Mouse (Mus musculus): ENCODE results near the gene Epha8. TPM values are rescaled to one million over a fixed set of nuclear protein-coding genes. Genes with fewer than 3 reads are reported as not detected.
A peak's percentile ranks its signal among the peaks of the same experiment; 100 is the strongest.

Epha8 gene
- polyA plus RNA-seq, 1 experiment from 2014 or later, result 0.63 TPM

DNA sequence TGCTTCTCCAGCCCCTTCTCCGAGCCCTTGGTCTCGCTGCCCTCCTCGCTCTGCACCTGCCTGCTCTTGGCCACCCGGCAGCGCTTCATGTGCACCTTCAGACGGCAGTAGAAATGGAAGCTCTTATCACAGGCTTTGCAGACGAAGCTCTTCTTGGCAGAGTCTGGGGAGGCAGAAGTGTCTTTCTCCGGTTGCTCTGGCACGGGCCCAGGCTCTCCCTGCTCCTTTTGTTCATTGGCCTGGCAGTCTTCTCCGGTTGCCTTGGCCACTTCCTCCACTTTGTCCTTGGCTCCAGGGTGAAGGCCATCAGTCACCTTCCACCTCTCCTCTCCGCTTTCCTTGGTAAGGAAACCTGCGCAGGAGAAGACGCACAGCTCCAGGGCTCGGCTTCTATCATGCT is 38.7 kb upstream of the Epha8 start:
- no peak overlapping the region for H3K9ac ChIP-seq (ENCODE audit: low read depth, low read length)
- no peak overlapping the region for H3K27ac ChIP-seq
- TF ChIP-seq CTCF (IDR thresholded peaks at IDR 0.05; ENCODE audit: low read depth), result no peak
- H3K4me3 ChIP-seq (replicated peaks; ENCODE audit: low read depth, low read length), result no peak overlapping the region
- H3K9me3 ChIP-seq (replicated peaks; ENCODE audit: low read length), result no peaks in the 10 kb centered on the region
- ATAC-seq (replicated peaks; ENCODE audit: low FRiP score, low read depth) (no peak), DNase-seq (ENCODE audit: low spot score) (no peak)
- peaks cover 44% of the 10 kb centered on the region for H3K36me3 ChIP-seq (ENCODE audit: insufficient read depth, low read length)
- no peak overlapping the region for H3K4me2 ChIP-seq (ENCODE audit: low read length)
- WGBS, result 88% methylated on average over 14 of the region's 14 CpGs
- H3K4me1 ChIP-seq (replicated peaks; ENCODE audit: insufficient read depth, low read length), result no peaks in the 10 kb centered on the region
- no peaks in the 10 kb centered on the region for H3K27me3 ChIP-seq (ENCODE audit: insufficient read depth, low read length)

DNA sequence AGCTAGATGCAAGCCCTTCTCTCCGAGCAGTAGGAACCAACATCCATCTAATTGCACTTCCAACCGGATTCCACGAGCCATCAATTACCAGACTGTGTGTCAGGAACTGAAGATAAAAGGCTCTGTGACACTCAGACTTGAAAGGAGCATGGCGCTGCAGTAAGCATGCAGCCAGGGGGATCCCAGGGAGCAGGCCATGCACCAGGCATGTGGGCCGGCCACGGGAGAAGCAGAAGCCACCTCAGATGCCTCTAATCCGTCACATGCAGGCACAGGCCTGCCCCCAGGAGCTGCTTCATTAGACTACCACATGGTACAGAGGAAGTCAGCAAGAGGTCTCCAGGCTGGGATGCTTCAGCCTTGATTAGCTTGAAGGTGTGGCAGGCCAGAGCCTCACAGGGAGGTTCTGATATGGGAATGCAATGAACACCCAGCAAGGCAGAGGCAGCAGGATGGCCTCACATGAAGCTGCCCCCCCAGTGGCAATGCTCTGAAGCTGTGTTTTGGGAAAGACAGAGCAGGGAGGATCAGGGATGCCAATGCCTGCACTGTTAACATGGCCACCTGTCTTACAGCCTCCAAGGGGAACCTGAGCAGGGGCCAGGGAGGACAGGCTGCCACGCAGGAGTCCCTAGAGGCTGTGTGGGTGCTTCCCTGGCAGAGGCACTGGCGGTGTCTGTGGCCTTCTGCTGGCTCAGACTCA is 25.5 kb upstream of the Epha8 start:
- DNase-seq (ENCODE audit: low spot score) (no peak), ATAC-seq (replicated peaks; ENCODE audit: low FRiP score, low read depth) (no peak)
- Histone ChIP-seq H3K4me2 (ENCODE audit: low read length) (no peak overlapping the region), H3K9me3 (replicated peaks; ENCODE audit: low read length) (no peaks in the 10 kb centered on the region), H3K4me3 (replicated peaks; ENCODE audit: low read depth, low read length) (no peak overlapping the region), H3K27me3 (ENCODE audit: insufficient read depth, low read length) (no peaks in the 10 kb centered on the region), H3K4me1 (replicated peaks; ENCODE audit: insufficient read depth, low read length) (no peaks in the 10 kb centered on the region), H3K27ac (no peak overlapping the region), H3K36me3 (ENCODE audit: insufficient read depth, low read length) (no peaks in the 10 kb centered on the region), H3K9ac (ENCODE audit: low read depth, low read length) (no peak overlapping the region)
- 58% methylated on average over 9 of the region's 9 CpGs for WGBS
- TF ChIP-seq CTCF (IDR thresholded peaks at IDR 0.05; ENCODE audit: low read depth), result no peak

DNA sequence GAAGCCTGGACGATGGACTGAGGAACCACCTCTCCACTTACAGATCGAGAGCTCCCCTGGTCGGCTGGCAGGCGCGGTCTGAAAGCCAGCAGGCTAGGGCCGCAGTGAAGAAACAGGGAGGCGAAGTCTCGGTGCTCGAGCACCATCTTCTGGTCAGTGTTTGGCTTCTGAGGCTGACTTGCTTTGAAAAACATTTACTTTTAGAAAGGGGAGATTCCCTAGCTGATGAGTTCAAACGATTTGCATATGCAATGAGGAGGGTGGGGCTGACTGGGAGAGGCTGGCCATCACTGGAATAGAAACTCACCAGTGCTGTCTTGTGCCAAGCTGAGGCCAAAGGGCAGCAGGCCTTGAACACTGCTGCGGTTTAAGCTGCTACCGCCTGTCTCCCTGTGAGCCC is 24.7 kb upstream of the Epha8 start:
- no peak overlapping the region for H3K27ac ChIP-seq
- H3K4me1 ChIP-seq (replicated peaks; ENCODE audit: insufficient read depth, low read length), result no peaks in the 10 kb centered on the region
- no peaks in the 10 kb centered on the region for H3K9me3 ChIP-seq (replicated peaks; ENCODE audit: low read length)
- H3K27me3 ChIP-seq (ENCODE audit: insufficient read depth, low read length), result no peaks in the 10 kb centered on the region
- no peak overlapping the region for H3K4me2 ChIP-seq (ENCODE audit: low read length)
- no peak overlapping the region for H3K9ac ChIP-seq (ENCODE audit: low read depth, low read length)
- H3K4me3 ChIP-seq (replicated peaks; ENCODE audit: low read depth, low read length), result no peak overlapping the region
- DNase-seq (ENCODE audit: low spot score) (peak; percentile 93), ATAC-seq (replicated peaks; ENCODE audit: low FRiP score, low read depth) (peak; percentile 82)
- 4% methylated on average over 12 of the region's 12 CpGs for WGBS
- H3K36me3 ChIP-seq (ENCODE audit: insufficient read depth, low read length), result no peaks in the 10 kb centered on the region
- peak; percentile 89 for TF ChIP-seq CTCF (IDR thresholded peaks at IDR 0.05; ENCODE audit: low read depth)

DNA sequence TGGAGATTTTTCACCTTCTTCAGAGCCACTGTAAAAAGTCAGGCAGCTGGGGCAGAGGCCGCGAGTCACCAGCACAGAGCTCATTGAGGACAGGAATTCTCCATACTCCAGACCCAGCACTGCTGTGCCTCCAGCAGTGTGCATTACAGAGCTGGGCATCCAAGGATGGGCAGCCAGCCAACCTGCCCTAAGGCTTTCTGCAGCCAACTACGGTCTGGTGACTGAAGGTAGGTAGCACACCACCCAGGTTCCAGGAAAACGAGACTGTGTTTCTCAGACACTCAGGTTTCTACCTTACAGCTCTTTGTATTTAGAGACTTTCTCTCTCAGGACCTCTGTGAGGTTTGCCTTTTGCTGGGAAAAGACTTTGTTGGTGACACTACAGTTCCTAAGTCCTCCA is 24.3 kb upstream of the Epha8 start:
- no peak for ATAC-seq (replicated peaks; ENCODE audit: low FRiP score, low read depth)
- no peaks in the 10 kb centered on the region for H3K27me3 ChIP-seq (ENCODE audit: insufficient read depth, low read length)
- DNase-seq (ENCODE audit: low spot score), result no peak

DNA sequence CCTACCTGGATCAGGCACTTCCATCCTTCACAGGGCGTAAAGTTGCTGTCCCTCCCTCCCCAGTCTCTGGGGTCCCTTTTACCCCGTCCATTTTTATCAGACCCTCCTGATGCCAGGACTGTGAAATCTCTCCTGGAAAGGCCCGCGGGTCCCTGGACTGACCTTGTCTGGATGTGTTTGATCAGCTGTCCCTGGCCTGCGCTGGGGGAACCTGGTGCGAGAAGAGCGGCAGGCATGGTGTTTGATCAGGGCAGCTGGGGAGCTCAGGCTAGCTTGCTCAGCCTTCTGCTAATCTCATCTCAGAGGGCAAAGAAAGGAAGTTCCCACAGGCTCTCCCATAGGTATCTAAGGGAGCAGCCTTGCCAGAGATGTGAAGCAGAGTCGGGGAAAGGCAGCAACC is 20.6 kb upstream of the Epha8 start:
- Histone ChIP-seq H3K9me3 (replicated peaks; ENCODE audit: low read length) (no peaks in the 10 kb centered on the region), H3K4me1 (replicated peaks; ENCODE audit: insufficient read depth, low read length) (no peaks in the 10 kb centered on the region), H3K9ac (ENCODE audit: low read depth, low read length) (no peak overlapping the region), H3K27ac (no peak overlapping the region), H3K4me3 (replicated peaks; ENCODE audit: low read depth, low read length) (no peak overlapping the region), H3K4me2 (ENCODE audit: low read length) (no peak overlapping the region), H3K27me3 (ENCODE audit: insufficient read depth, low read length) (no peaks in the 10 kb centered on the region), H3K36me3 (ENCODE audit: insufficient read depth, low read length) (no peaks in the 10 kb centered on the region)
- no peak for TF ChIP-seq CTCF (IDR thresholded peaks at IDR 0.05; ENCODE audit: low read depth)
- DNase-seq (ENCODE audit: low spot score), result no peak
- no peak for ATAC-seq (replicated peaks; ENCODE audit: low FRiP score, low read depth)
- WGBS, result 57% methylated on average over 8 of the region's 8 CpGs

More for the DNA sequence above, 24.3 kb upstream of the Epha8 start:
- no peaks in the 10 kb centered on the region for H3K9me3 ChIP-seq (replicated peaks; ENCODE audit: low read length)
- no peaks in the 10 kb centered on the region for H3K36me3 ChIP-seq (ENCODE audit: insufficient read depth, low read length)
- no peak overlapping the region for H3K27ac ChIP-seq
- WGBS, result 75% methylated on average over 4 of the region's 4 CpGs
- no peak overlapping the region for H3K4me3 ChIP-seq (replicated peaks; ENCODE audit: low read depth, low read length)
- no peaks in the 10 kb centered on the region for H3K4me1 ChIP-seq (replicated peaks; ENCODE audit: insufficient read depth, low read length)
- no peak for TF ChIP-seq CTCF (IDR thresholded peaks at IDR 0.05; ENCODE audit: low read depth)
- H3K4me2 ChIP-seq (ENCODE audit: low read length), result no peak overlapping the region
- H3K9ac ChIP-seq (ENCODE audit: low read depth, low read length), result no peak overlapping the region

DNA sequence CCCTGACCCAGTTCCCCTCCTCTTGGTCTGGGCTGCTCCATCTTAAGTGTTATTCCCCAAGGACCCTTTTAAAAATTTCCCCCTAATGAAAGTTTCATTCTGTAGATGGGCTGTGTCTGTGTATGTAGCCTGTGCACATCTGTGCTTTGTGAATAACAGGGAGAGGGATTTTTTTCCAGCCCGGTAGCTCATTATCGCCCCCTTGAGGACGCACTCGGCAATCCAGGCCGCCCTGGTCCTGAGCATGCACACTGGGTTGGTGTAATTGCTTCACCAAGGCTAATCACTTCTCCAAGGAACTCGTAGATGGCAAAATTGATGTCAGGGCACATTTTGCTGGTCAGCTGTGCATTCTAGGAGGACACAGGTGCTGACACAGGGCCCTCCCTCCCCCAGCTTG is 14.3 kb upstream of the Epha8 start:
- ATAC-seq (replicated peaks; ENCODE audit: low FRiP score, low read depth), result no peak
- Histone ChIP-seq H3K4me2 (ENCODE audit: low read length) (no peak overlapping the region), H3K9me3 (replicated peaks; ENCODE audit: low read length) (no peaks in the 10 kb centered on the region), H3K9ac (ENCODE audit: low read depth, low read length) (no peak overlapping the region), H3K4me1 (replicated peaks; ENCODE audit: insufficient read depth, low read length) (no peaks in the 10 kb centered on the region), H3K27me3 (ENCODE audit: insufficient read depth, low read length) (peaks cover 22% of the 10 kb centered on the region), H3K4me3 (replicated peaks; ENCODE audit: low read depth, low read length) (no peak overlapping the region), H3K36me3 (ENCODE audit: insufficient read depth, low read length) (no peaks in the 10 kb centered on the region), H3K27ac (no peak overlapping the region)
- DNase-seq (ENCODE audit: low spot score), result peak; percentile 54
- peak; percentile 76 for TF ChIP-seq CTCF (IDR thresholded peaks at IDR 0.05; ENCODE audit: low read depth)
- WGBS, result 11% methylated on average over 6 of the region's 6 CpGs
